In genomic region chr2:148043271-148043975, GRCm38 (mm10) we compare ENCODE assay signal across 11 mouse cellular contexts. TPM values are rescaled to one million over a fixed set of nuclear protein-coding genes. Genes with fewer than 3 reads are reported as not detected.
DNase-seq lines count a peak whose midpoint lies in the region; ATAC-seq and TF ChIP-seq lines count a peak whose summit lies in the region.
"Had no signal": no experiment of that assay in that cellular context is flagged by ENCODE, and none has a peak within 500 bp of the region (broad histone marks: within the 10 kb centered on the region; RNA-seq: fewer than 3 reads in every experiment).

No protein-coding gene starts in this region.

- no peaks in the 10 kb centered on the region for H3K36me3 ChIP-seq in forebrain, embryonic 11.5 days (ENCODE audit: control insufficient read depth, insufficient read depth, low read length)
- H3K36me3 ChIP-seq in forebrain, embryonic 13.5 days (ENCODE audit: poor library complexity, severe bottlenecking) = no peaks in the 10 kb centered on the region
- H3K36me3 ChIP-seq in lung, postnatal 0 days (ENCODE audit: insufficient read depth, low read length) = no peaks in the 10 kb centered on the region
- no peaks in the 10 kb centered on the region for H3K36me3 ChIP-seq in liver, embryonic 16.5 days (ENCODE audit: control insufficient read depth, insufficient read depth)
- H3K36me3 ChIP-seq in stomach, embryonic 16.5 days (ENCODE audit: control insufficient read depth, insufficient read depth, low read length) = no peaks in the 10 kb centered on the region

- 8% methylated on average over 13 of the region's 17 CpGs for WGBS in forebrain, embryonic 11.5 days
- WGBS in forebrain, embryonic 13.5 days = 6% methylated on average over 14 of the region's 17 CpGs
- WGBS in lung, postnatal 0 days = 17% methylated on average over 17 of the region's 17 CpGs
- WGBS in liver, embryonic 16.5 days (ENCODE audit: insufficient replicate concordance) = 11% methylated on average over 13 of the region's 17 CpGs
- WGBS in stomach, embryonic 16.5 days = 9% methylated on average over 17 of the region's 17 CpGs

- no peak overlapping the region for H3K4me2 ChIP-seq in forebrain, embryonic 11.5 days (ENCODE audit: low read depth, low read length, severe bottlenecking)
- H3K4me2 ChIP-seq in forebrain, embryonic 13.5 days = no peak overlapping the region
- peak overlapping the region; percentile 55 for H3K4me2 ChIP-seq in lung, postnatal 0 days (replicated peaks; ENCODE audit: low read depth, low read length)
- peak overlapping the region; percentile 44 for H3K4me2 ChIP-seq in liver, embryonic 16.5 days (ENCODE audit: low read depth, low read length)
- peak overlapping the region; percentile 68 for H3K4me2 ChIP-seq in stomach, embryonic 16.5 days (ENCODE audit: low read depth, low read length)

- ATAC-seq in forebrain, embryonic 11.5 days (replicated peaks; ENCODE audit: low FRiP score) = no peak
- no peak for ATAC-seq in forebrain, embryonic 13.5 days
- ATAC-seq in lung, postnatal 0 days = no peak
- no peak for ATAC-seq in liver, embryonic 16.5 days (ENCODE audit: low read depth)
- no peak for ATAC-seq in stomach, embryonic 16.5 days (ENCODE audit: insufficient read depth, low FRiP score)
- ATAC-seq: forebrain, postnatal 0 days had no signal

- no peak for TF ChIP-seq EP300 in lung, postnatal 0 days (IDR thresholded peaks at IDR 0.05)

- peak; percentile 63 for DNase-seq in forebrain, embryonic 11.5 days (ENCODE audit: low spot score)
- no peak for DNase-seq in lung, postnatal 0 days (ENCODE audit: low spot score)
- no peak for DNase-seq in lung, postnatal 36 days
- no peak for DNase-seq in layer of hippocampus, adult 8-10 months (ENCODE audit: low spot score in 2 of 2)
- no peak for DNase-seq in adrenal gland, adult 2 months
- DNase-seq: forebrain, postnatal 0 days; kidney, adult 8-10 months; right cerebral cortex, postnatal 14 days had no signal

- TF ChIP-seq CTCF in lung, postnatal 0 days (IDR thresholded peaks at IDR 0.05) = no peak

- no peaks in the 10 kb centered on the region for H3K9me3 ChIP-seq in forebrain, embryonic 11.5 days (ENCODE audit: control insufficient read depth, low read length)
- H3K9me3 ChIP-seq in forebrain, embryonic 13.5 days (replicated peaks) = no peaks in the 10 kb centered on the region
- H3K9me3 ChIP-seq in lung, postnatal 0 days (ENCODE audit: low read length) = no peaks in the 10 kb centered on the region
- H3K9me3 ChIP-seq in liver, embryonic 16.5 days (replicated peaks; ENCODE audit: control insufficient read depth, low read length) = no peaks in the 10 kb centered on the region
- no peaks in the 10 kb centered on the region for H3K9me3 ChIP-seq in stomach, embryonic 16.5 days (replicated peaks; ENCODE audit: control insufficient read depth, low read length)

- H3K4me3 ChIP-seq in forebrain, embryonic 11.5 days (ENCODE audit: low read depth, low read length) = no peak overlapping the region
- no peak overlapping the region for H3K4me3 ChIP-seq in forebrain, embryonic 13.5 days
- peak overlapping the region; percentile 52 for H3K4me3 ChIP-seq in lung, postnatal 0 days (ENCODE audit: low read depth, low read length)
- peak overlapping the region; percentile 47 for H3K4me3 ChIP-seq in liver, embryonic 16.5 days (ENCODE audit: low read depth, low read length)
- H3K4me3 ChIP-seq in stomach, embryonic 16.5 days (replicated peaks; ENCODE audit: low read length) = peak overlapping the region; percentile 57

- H3K9ac ChIP-seq in forebrain, embryonic 11.5 days (ENCODE audit: low read length) = no peak overlapping the region
- no peak overlapping the region for H3K9ac ChIP-seq in forebrain, embryonic 13.5 days
- peak overlapping the region; percentile 59 for H3K9ac ChIP-seq in lung, postnatal 0 days (replicated peaks; ENCODE audit: low read depth)
- H3K9ac ChIP-seq in liver, embryonic 16.5 days (ENCODE audit: low read depth, low read length) = no peak overlapping the region; the same call in 1 of the 2 replicates
- H3K9ac ChIP-seq in stomach, embryonic 16.5 days (ENCODE audit: low read length) = peak overlapping the region; percentile 72
- H3K9ac ChIP-seq: forebrain, postnatal 0 days had no signal

- H3K27ac ChIP-seq in forebrain, embryonic 11.5 days (ENCODE audit: low read depth, low read length) = no peak overlapping the region
- no peak overlapping the region for H3K27ac ChIP-seq in forebrain, embryonic 13.5 days
- H3K27ac ChIP-seq in lung, postnatal 0 days (ENCODE audit: low read length) = peak overlapping the region; percentile 90
- no peak overlapping the region for H3K27ac ChIP-seq in liver, embryonic 16.5 days (ENCODE audit: low read length)
- peak overlapping the region; percentile 77 for H3K27ac ChIP-seq in stomach, embryonic 16.5 days (ENCODE audit: low read length)

- H3K4me1 ChIP-seq in forebrain, embryonic 11.5 days (replicated peaks; ENCODE audit: control insufficient read depth, insufficient read depth, low read length) = peaks cover 7% of the 10 kb centered on the region; the same call in 1 of the 2 replicates
- peaks cover 18% of the 10 kb centered on the region; the same call in 1 of the 2 replicates for H3K4me1 ChIP-seq in forebrain, embryonic 13.5 days
- H3K4me1 ChIP-seq in lung, postnatal 0 days (ENCODE audit: insufficient read depth, low read depth, low read length) = 0 out of 2 replicates have a peak, but pooled peaks cover 3% of the 10 kb centered on the region
- H3K4me1 ChIP-seq in liver, embryonic 16.5 days (ENCODE audit: control insufficient read depth, low read depth, low read length) = peaks cover 3% of the 10 kb centered on the region; the same call in 1 of the 2 replicates
- peaks cover 5% of the 10 kb centered on the region; the same call in 1 of the 2 replicates for H3K4me1 ChIP-seq in stomach, embryonic 16.5 days (ENCODE audit: control insufficient read depth, insufficient read depth, low read length)

- peaks cover 100% of the 10 kb centered on the region for H3K27me3 ChIP-seq in forebrain, embryonic 11.5 days (ENCODE audit: control insufficient read depth, insufficient read depth, low read length)
- peaks cover 100% of the 10 kb centered on the region for H3K27me3 ChIP-seq in forebrain, embryonic 13.5 days
- peaks cover 32% of the 10 kb centered on the region for H3K27me3 ChIP-seq in lung, postnatal 0 days (replicated peaks; ENCODE audit: insufficient read depth, low read length)
- peaks cover 95% of the 10 kb centered on the region for H3K27me3 ChIP-seq in liver, embryonic 16.5 days (ENCODE audit: control insufficient read depth, insufficient read depth, low read depth, low read length)
- H3K27me3 ChIP-seq in stomach, embryonic 16.5 days (ENCODE audit: control insufficient read depth, insufficient read depth, low read length) = peaks cover 81% of the 10 kb centered on the region

RNA-seq across cellular contexts. Expression of gene Foxa2, which starts 3.3 kb away (rescaled TPM):
- 0.15 and 0.69 TPM in 2 replicates for polyA plus RNA-seq in forebrain, embryonic 11.5 days (2014; fragmentation: Nextera tagmentation; extraction: Ambion mirVana)
- polyA plus RNA-seq in forebrain, embryonic 13.5 days (2015; fragmentation: Nextera tagmentation; extraction: Ambion mirVana) = 0.13 and 0.19 TPM in 2 replicates
- polyA plus RNA-seq in lung, postnatal 0 days (2015; fragmentation: Nextera tagmentation; extraction: Ambion mirVana) = 37.0 and 37.7 TPM in 2 replicates
- polyA plus RNA-seq in liver, embryonic 16.5 days (2015; fragmentation: Nextera tagmentation; extraction: Ambion mirVana) = 2.9 and 3.8 TPM in 2 replicates
- 8.3 and 8.5 TPM in 2 replicates for polyA plus RNA-seq in stomach, embryonic 16.5 days (2015; fragmentation: Nextera tagmentation; extraction: Ambion mirVana)
- total RNA-seq in layer of hippocampus, adult 8-10 months (2022) = not detected
- total RNA-seq in adrenal gland, adult 2 months (2021) = not detected
- 0.18 TPM in 1 of 2 replicates, not detected in the other for polyA plus RNA-seq in adrenal gland, adult 2 months (2012; rRNA removed)

Comparison
In these comparisons a context has a peak if more than half of its experiments do, and no peak if none do; other contexts are left out.
1. H3K27ac ChIP-seq: peak in lung, postnatal 0 days (single experiment) and stomach, embryonic 16.5 days (single experiment); none in forebrain, embryonic 11.5 days (single experiment), forebrain, embryonic 13.5 days (single experiment) and liver, embryonic 16.5 days (single experiment).
2. H3K4me2 ChIP-seq: peak in lung, postnatal 0 days (single experiment), liver, embryonic 16.5 days (single experiment) and stomach, embryonic 16.5 days (single experiment); none in forebrain, embryonic 11.5 days (single experiment) and forebrain, embryonic 13.5 days (single experiment).
3. H3K4me3 ChIP-seq: peak in lung, postnatal 0 days (single experiment), liver, embryonic 16.5 days (single experiment) and stomach, embryonic 16.5 days (single experiment); none in forebrain, embryonic 11.5 days (single experiment) and forebrain, embryonic 13.5 days (single experiment).
4. H3K9ac ChIP-seq: peak in lung, postnatal 0 days (single experiment) and stomach, embryonic 16.5 days (single experiment); none in forebrain, embryonic 11.5 days (single experiment), forebrain, embryonic 13.5 days (single experiment) and liver, embryonic 16.5 days (single experiment).